Mouse (Mus musculus): ENCODE data around the gene Kcnj1.

The Kcnj1 gene

GRCm38 (mm10) chr9:32372202-32372601, at the start of gene Kcnj1:
Kcnj1 (plus strand) TSS chr9:32372493.
- in situ Hi-C loops (cut with MboI): no loop called here

GRCm38 (mm10) chr9:32323610-32324009, 48.7 kb upstream of the Kcnj1 start:
- in situ Hi-C loops (cut with MboI): no loop called here

GRCm38 (mm10) chr9:32328777-32329176, 43.5 kb upstream of the Kcnj1 start:
- in situ Hi-C loops (cut with MboI): no loop called here

DNA sequence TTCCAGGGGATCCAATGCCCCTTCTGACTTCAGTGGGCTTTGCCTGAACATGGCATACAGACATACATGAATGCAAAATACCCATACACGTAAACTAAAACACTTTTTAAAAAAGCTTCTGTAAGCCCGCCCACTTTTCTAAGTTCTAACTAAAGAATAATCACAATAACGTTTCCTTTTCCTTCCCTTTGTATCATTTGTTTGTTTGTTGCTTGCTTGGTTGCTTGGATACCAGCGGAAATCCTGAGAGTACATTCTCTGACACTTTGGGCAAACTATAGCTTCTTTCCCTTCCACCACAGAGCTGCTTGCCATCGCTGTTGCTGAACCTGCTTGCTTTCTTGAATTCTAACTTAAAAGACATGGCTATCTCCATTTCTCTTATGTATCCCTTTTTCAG, 41.1 kb upstream of the Kcnj1 start:
- in situ Hi-C loops (cut with MboI): no loop called here

- in situ Hi-C loops (cut with MboI): no loop called here
These were observed 36.7 kb upstream of the Kcnj1 start for GRCm38 (mm10) chr9:32335389-32336150.

DNA sequence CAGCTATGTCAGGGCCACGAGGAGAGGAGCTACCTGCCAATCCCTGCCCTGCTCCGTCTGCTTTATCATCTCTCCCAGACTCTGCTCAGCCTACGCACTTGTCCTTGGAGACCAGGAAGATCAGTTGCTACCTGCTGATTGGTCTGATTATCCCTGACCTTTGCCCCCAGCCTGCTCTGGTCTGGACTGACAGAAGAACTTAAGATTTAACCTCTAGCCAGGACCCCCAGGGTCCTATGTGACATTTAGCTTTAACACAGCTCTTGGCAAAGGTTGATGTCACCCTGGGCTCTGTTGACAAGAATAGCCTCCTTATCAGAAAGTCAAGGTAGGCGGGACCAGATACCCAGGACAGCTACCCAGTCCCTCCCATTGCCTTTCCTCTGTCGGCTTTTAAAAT, 31.5 kb upstream of the Kcnj1 start:
- in situ Hi-C loops (cut with MboI): no loop called here

GRCm38 (mm10) chr9:32342929-32343328, 29.4 kb upstream of the Kcnj1 start:
- in situ Hi-C loops (cut with MboI): no loop called here

GRCm38 (mm10) chr9:32344051-32344450, 28.2 kb upstream of the Kcnj1 start, which contains the start of gene Kcnj5:
Kcnj5 (minus strand) TSS chr9:32344350.
- in situ Hi-C loops (cut with MboI): no loop called here

DNA sequence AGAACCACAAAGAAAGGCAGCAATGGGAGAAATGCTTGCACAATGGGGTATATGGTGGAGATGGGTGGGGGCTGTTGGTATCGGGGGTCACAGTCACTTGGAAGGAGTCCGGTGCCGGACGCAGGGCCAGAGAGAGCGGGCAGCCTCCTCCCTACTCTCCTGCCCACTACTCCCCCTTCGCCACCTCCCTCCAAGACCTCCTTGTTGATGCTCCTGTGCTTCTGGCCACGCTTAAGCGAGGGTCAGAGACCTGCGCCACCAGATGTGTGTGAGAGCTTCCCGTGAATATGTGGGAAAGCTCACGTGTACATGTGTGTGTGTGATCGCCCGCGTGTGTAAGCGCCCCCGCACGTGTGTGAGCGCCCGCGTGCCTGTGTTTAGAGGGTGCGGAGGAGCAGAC, 27.8 kb upstream of the Kcnj1 start:
- in situ Hi-C loops (cut with MboI): no loop called here

GRCm38 (mm10) chr9:32348096-32348495, 24.2 kb upstream of the Kcnj1 start:
- in situ Hi-C loops (cut with MboI): no loop called here

- in situ Hi-C loops (cut with MboI): no loop called here
These were observed 22.9 kb upstream of the Kcnj1 start for GRCm38 (mm10) chr9:32349344-32349743.

DNA sequence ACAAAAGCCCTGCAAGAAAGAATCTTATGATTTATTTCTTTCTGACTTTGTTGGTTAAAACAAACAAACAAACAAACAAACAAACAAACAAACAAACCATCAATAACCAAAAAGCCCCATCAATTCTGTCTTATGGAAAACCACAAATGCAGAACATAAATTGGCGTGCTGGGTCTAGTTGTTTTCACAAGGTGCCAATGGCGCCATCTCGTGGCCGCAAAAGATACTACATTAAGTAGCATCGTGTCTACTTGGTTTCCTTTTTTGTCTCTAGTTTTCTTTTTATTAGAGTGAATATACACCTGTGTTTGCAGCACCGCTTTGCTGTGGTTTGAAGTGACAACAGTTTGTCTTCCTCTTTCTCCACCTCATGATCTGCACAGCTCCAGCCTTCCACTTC, 22.0 kb upstream of the Kcnj1 start:
- in situ Hi-C loops (cut with MboI): no loop called here

- in situ Hi-C loops (cut with MboI): no loop called here
These were observed 11.5 kb upstream of the Kcnj1 start for GRCm38 (mm10) chr9:32360770-32361169.

DNA sequence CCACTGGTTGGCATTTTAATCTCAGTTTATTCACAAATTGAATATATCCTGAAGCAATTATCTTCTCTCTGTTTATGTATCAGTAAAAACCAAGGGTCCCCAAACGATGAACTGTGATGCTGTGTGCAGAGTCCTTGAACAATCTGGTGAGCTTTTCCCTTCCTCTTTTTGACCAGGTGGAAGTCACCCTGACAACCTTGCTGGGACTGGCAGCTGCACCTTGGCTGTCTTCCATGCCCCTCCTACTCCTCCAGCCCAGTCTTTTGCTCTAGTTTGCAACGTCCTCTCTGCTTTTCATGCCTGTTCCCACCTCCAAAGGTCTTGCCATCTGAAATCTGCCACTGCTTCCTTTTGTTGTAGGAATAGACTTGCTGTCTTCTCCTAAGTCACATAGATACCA, 3.5 kb upstream of the Kcnj1 start:
- in situ Hi-C loops (cut with MboI): no loop called here

GRCm38 (mm10) chr9:32369388-32369787, 2.9 kb upstream of the Kcnj1 start:
- in situ Hi-C loops (cut with MboI): no loop called here

GRCm38 (mm10) chr9:32373656-32374055, 1.4 kb downstream of the Kcnj1 start:
- in situ Hi-C loops (cut with MboI): no loop called here

DNA sequence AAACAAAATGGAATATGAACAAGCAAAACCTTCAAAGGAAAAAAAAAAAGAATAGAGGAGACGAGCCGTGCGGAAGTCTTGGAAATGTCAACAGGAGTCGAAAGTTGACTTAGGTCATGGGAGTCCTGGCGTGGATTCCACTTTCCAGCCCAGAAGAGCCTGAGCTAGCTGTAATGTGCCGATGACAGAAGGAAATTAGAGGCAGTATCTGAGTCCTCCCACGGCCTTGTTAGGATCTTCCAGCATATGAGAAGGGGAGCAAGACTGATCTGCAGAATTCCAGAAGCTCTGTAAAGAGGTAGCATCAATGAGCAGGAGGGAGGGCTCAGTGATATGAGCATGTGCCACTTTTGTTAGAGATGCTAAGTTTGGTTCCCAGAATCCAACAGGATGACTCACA, 3.7 kb downstream of the Kcnj1 start:
- in situ Hi-C loops (cut with MboI): no loop called here

DNA sequence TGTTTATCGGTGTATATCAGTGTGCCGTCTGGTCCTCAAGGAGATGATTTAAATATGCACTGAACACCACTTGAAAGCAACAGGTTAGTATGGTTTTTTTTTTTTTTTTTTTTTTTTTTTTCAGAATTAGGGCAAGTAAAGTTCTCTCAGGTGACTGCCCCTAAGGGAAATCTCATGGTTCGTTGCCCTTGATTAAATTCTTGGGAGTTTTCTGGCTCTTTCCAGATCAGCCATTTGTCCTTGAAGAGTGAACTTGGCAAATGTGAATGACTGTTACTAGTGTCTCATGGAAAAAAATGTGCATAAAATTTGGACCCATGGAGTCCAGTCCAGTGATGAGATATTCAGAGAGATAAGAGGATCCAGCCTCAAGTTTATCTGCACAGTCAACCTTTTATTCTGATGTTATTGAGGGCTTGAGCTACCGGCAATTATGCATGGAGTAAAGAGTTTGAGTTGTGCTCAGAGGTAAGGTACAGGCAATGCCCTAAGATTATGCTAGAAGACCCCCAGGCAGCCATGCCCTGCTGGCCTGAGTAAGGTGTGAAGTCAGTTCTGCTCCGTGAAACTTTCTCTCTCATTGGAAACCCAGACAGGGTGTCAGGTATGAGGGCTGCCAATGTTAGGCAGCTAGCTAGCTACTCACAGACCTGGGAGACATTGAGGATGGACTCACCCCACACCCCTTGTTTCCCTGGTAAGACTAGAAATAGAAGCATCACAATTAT, 4.7 kb downstream of the Kcnj1 start:
- in situ Hi-C loops (cut with MboI): no loop called here

- in situ Hi-C loops (cut with MboI): no loop called here
These were observed 12.6 kb downstream of the Kcnj1 start for GRCm38 (mm10) chr9:32384906-32385305.

GRCm38 (mm10) chr9:32388120-32388519, 15.8 kb downstream of the Kcnj1 start:
- in situ Hi-C loops (cut with MboI): no loop called here

DNA sequence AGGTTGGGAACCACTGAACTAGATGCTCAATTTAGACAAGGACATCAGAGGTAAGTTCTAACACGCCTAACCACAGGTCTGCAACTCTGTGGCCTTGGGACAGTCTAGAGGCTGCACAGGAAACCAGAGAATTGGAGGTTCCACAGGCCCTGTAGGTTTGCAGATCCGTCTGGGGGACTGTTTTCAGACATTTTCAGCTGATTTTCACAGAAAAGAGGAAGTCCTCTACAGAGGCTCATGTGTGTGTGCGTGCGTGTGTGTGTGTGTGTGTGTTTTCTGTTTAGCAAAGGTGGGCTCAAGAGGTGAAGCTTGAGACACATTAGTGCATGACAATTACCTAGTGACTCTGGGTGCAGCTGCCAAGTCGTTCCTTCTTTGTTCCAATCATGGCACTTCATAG, 18.8 kb downstream of the Kcnj1 start:
- in situ Hi-C loops (cut with MboI): no loop called here

DNA sequence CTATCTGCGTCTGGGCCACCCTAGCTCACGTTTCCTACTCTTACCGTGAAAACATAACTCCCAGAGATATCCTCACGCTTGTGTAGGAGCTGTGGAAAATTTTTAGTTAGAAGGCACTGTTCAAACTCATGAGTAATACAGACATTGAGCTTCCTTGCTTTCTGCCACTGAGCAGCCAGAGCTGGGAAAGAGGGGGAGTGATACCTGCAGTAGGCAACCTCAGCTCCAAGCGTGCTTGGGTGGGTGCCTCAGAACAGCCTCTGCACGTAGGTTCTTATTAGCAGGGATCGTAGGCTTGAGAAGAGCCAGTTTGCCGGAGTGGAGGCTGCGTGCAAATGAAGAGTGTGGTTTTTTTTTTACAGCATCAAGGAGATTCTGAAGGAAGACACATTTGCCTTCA, 19.4 kb downstream of the Kcnj1 start:
- in situ Hi-C loops (cut with MboI): no loop called here

DNA sequence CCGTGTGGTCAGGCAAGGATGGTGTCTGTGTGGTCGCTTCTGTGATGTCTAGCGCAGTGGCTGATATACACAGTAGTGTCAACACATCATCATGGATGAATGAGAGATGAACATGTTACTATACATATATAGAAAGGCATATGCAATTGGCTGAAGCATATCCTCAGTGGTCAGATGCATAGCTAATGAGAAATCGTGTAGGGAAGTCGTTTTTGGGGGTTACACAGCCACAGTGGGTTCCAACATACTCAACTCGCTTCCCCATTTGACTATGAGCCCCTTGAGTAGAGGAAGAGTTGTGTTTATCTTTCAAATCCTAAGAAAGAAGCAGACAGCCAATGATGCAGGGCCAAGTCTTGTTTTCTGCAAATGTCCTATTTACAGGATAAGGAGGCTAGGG, 20.4 kb downstream of the Kcnj1 start:
- in situ Hi-C loops (cut with MboI): no loop called here
